Mouse (Mus musculus) embryo, embryonic 11.5 days (tissue): ENCODE results near the gene 0610030E20Rik.

ENCODE experiments used
- DNase-seq: peaks from one replicate; pipeline ENCODE4 v3.0.0-alpha.2; 2012; ENCODE audit warnings: low read depth, low spot score

Gene 0610030E20Rik

GRCm38 (mm10) chr6:72348411-72348810 is 1.3 kb downstream of the 0610030E20Rik start:
- no peak for DNase-seq

- DNase-seq: no peak
These were observed 3.1 kb downstream of the 0610030E20Rik start for GRCm38 (mm10) chr6:72350214-72350613.

- DNase-seq: no peak
These were observed 5.7 kb downstream of the 0610030E20Rik start for GRCm38 (mm10) chr6:72352636-72353405.

- DNase-seq: no peak
These were observed 6.9 kb downstream of the 0610030E20Rik start for GRCm38 (mm10) chr6:72354025-72354424.

- DNase-seq: peak; percentile 47
These were observed 8.2 kb downstream of the 0610030E20Rik start, which contains the start of gene Tmem150a for GRCm38 (mm10) chr6:72355066-72355911. Gene Tmem150a, plus strand, starts transcription at chr6:72355447.

- no peak for DNase-seq
These were observed 8.9 kb downstream of the 0610030E20Rik start for GRCm38 (mm10) chr6:72356001-72356532.

- no peak for DNase-seq
These were observed 10.3 kb downstream of the 0610030E20Rik start for GRCm38 (mm10) chr6:72357164-72358079.

GRCm38 (mm10) chr6:72358086-72358764 is 11.1 kb downstream of the 0610030E20Rik start:
- no peak for DNase-seq

- no peak for DNase-seq
These were observed 12.2 kb downstream of the 0610030E20Rik start for GRCm38 (mm10) chr6:72359343-72359742.

GRCm38 (mm10) chr6:72359891-72360598 is 12.9 kb downstream of the 0610030E20Rik start:
- DNase-seq: no peak

GRCm38 (mm10) chr6:72360599-72360935 is 13.4 kb downstream of the 0610030E20Rik start:
- DNase-seq: no peak

- DNase-seq: no peak
These were observed 14.0 kb downstream of the 0610030E20Rik start for GRCm38 (mm10) chr6:72361121-72361551.

GRCm38 (mm10) chr6:72362132-72363028 is 15.3 kb downstream of the 0610030E20Rik start:
- peak; percentile 91 for DNase-seq

GRCm38 (mm10) chr6:72364009-72364408 is 16.9 kb downstream of the 0610030E20Rik start:
- DNase-seq: no peak

GRCm38 (mm10) chr6:72364985-72365384 is 17.9 kb downstream of the 0610030E20Rik start:
- DNase-seq: no peak

- DNase-seq: no peak
These were observed 19.2 kb downstream of the 0610030E20Rik start for GRCm38 (mm10) chr6:72366304-72366703.

- DNase-seq: no peak
These were observed 19.8 kb downstream of the 0610030E20Rik start, which contains the start of gene Rnf181 for GRCm38 (mm10) chr6:72366844-72367443. Gene Rnf181, minus strand, starts transcription at chr6:72366956.

GRCm38 (mm10) chr6:72367460-72367974 is 20.4 kb downstream of the 0610030E20Rik start:
- DNase-seq: no peak
